Mouse (Mus musculus) frontal cortex, postnatal 25 days (tissue): ENCODE measurements around the gene Kcnk5.

ENCODE experiments used
- DNase-seq, 2 experiments: peaks; one replicate each; pipeline ENCODE4 v3.0.0; 2022; ENCODE audit warnings: low spot score in 2 of 2

Kcnk5 gene

DNA sequence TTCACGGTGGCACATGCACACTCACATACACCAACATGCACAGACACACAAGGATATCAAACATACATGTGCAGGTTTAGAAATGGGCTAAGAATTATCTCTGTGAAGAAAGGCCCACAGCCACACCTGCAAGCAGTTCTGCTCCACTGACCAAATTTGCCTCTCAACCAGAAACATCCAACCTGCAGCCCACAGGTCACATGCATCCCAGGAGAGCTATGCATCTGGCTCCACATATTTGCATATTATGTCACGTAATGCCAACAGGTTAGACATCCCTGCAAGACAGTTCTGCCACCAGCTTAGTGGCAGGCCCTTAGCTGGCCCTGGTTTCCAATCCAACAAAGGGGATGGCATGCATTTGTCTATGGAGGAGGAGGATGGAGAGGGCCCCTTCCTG is 13.6 kb downstream of the Kcnk5 start:
- no peak for DNase-seq

DNA sequence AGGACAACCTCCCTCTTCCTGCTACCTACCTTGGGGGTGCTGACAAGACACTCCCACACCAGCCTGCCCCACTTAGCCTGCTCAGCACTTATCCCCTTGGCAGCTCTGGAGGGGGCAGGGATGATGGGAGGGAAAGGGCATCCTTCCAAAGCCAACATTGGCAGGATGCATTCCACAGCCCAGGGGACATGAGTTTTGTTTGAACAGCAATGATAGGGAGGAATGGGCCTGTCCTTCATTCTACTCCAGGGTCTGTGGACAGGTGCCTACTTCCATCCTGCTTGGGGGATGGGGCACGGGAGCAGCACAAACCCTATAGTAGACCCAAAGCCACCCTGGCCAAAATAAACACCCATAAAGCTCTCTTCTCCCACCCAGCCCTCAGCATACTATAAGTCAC is 16.2 kb downstream of the Kcnk5 start:
- DNase-seq: no peak

DNA sequence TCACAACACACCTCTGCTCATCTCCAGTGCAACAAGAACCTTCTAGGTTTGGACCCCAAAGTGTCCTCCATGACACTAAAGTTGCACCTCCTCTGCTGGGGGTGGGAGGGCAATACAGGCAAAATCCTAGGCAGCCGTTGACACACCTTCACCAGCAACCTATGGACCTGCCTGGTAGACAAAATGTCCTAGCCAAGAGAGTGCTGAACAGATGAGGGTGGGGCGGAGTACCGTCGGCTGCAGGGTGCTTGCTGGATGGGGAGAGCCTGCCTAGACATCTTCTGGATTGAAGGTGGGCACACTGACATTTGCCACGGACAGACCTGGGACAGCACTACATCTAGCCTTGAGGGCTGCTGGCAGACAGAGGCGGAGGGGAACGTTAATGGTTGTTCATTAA is 17.2 kb downstream of the Kcnk5 start:
- no peak for DNase-seq

DNA sequence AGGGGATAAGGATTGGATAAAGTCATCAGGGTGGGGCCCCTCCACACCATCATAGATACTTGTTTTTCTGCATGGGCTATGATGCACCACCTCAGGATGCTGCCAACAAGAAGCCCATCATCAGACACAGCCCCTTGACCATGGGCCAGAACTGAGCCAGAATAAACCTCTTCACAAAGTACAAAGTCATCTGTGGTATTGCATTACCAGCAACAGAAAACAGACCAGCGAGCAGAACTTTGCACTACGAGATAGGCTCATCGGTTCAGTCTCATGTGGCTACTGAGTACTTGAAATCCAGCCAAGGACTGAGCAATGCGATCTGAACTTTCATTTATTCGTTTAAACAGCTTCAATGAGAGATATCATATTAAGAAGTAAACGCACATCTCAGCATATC is 18.9 kb downstream of the Kcnk5 start:
- DNase-seq: no peak

DNA sequence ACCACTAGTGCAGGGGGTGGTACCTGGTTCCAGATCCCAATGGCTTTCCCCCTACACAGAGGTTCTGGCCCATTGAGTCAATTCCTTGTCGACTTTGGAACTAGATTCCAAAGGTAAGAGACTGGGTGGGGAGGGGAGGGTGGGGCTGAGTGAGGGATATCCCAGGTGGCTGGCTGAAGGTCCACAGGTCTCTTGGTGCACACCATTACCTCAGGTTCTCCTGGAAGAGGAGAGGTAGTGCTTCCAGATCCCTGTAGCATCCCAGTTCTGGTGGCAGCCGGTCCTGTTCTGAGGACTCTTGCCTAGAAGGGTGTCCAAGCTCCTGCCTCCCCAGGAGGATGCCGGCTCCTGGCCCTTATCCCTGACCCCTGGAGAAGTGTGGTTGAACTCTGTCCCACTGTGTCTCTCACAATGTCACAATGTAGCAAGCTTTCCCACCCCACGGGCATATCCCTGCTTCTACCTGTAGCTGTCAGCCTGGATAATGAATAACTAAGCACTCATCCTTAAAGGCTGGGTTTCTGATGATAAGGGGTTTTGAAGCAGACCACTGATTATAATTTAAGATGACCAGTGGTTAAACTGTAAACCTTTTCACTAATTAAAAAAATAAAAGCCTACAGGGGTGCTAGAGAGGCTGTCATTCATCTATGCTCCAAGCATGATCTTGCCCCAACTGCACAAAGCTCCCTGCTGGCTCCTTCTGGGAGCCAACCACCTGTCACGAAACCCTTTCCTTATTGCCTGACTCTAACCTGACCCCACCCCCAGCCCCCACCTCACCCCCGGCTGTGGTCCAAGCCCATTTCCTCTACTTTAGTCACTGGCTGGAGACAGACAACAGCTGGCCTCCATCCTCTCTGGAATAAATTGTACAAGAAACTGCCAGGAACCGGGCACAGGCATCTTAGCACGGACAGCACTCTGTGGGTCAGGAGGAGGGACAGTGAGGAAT is 22.6 kb downstream of the Kcnk5 start:
- no peak for DNase-seq

DNA sequence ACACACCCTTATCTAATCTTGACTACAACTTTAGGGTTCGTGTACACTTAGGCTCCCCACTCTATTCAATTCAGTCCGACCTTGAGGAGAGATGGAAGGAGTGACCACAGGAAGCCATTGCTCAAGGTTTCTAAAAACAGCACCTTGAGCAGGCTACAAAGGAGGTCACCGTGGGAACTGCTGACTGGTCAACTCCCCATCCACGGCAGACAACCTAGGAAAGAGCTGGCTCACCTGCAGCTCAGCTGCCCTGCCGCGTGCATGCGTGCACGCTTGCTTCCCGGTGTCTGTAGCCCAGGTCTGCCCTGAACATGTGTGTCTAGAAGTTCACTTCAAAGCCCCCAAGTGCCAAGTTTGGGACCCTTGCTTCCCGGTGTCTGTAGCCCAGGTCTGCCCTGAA is 24.0 kb downstream of the Kcnk5 start:
- no peak for DNase-seq

DNA sequence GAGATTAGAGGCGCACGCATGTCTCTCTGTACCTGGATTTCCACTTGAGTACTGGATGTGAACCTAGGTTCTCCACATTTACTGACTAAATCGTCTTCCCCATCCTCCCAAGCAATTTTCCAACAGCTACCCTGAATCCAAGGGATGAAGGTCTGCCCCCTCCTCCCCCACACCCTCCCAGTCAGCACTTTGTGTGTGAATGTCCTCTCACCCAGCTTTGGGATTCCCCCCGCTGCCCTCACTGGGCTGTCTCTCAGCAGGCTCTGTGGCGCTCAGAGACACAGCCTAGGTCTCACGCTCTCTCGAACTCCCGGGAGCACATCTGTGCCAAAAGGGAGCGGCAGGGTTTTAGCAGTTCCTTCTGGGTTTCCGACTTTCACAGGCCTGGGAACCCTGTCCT is 25.9 kb downstream of the Kcnk5 start:
- DNase-seq: no peak

DNA sequence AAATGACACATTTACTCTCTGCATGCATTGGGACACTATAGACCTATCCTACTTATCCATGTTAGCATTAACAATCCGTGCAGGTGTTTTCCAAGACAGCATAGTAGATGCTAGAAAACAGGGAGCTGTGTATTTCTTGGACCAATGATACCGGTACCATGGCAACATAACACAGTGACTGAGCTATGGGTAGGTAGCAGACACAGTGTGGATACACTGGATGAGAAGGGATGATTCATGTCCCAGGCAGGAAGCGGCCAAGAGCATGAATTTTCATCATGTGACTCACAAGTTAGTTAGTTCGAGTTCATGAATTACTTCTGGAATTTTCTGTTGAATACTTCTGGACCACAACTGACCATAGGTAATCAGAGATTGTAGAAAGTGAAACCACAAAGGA is 26.7 kb downstream of the Kcnk5 start:
- DNase-seq: no peak

DNA sequence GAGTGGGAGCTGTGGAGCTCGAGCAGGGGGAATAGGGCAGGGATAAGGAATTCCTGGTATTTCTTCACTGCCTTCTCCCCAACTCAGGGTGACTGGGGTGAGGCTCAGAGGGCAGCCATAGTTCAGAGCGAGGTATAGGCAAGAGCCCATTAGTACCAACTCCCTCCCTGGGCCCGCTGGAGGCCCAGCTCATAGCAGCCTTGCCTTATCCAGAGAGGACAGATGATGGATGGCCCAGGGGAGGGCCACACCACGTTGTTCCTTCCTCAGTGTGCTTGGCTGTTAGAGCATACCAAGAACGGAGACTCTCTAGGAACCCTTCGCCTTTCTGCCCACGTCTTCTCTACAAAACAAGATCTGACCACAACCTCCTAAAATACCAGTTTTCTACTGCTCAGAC is 27.4 kb downstream of the Kcnk5 start:
- no peak for DNase-seq

DNA sequence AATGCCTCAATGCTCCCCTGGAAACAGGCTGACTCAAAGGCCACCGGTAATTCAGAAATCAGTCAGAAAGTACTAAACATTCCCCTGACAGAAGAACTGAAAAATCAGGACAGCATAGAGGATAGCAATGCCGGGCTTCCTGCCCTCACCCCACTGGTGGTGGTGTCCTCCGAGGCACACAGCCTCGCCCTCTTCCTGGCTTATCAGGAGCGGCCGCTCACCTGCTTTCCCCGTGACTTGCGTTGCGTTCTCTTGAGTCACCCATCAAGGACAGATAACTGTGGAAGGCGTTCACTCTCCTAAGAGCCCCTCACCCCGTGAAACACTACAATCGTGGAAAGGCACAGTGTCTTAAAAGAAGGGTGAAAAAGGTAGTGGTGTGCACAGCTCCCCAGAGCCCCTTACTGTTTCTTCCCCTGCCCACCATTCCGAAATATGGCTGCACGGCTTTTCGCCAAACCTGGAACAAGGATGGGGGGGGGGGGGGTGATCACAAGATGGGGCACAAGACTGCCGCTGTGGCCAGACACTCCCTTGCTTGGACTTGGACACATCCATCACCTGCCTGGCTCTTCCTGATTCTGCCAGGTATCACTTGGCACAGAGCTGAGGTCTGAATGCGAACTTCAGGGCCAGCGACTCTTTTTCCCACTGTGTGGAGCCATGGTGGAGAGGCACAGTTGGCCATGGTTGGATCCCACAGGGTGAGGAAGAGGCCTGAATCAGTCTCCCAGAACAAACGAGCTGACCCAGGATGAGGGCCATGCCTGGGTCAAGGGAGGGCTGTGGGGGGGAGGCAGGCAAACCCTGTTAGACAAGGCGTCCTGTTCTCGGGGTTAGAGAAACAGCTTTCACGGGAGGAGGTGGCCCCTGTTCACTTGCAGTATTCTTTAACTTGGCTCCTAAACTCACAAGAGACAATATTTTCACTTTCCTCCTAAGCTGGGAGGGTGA is 32.2 kb downstream of the Kcnk5 start:
- no peak for DNase-seq

DNA sequence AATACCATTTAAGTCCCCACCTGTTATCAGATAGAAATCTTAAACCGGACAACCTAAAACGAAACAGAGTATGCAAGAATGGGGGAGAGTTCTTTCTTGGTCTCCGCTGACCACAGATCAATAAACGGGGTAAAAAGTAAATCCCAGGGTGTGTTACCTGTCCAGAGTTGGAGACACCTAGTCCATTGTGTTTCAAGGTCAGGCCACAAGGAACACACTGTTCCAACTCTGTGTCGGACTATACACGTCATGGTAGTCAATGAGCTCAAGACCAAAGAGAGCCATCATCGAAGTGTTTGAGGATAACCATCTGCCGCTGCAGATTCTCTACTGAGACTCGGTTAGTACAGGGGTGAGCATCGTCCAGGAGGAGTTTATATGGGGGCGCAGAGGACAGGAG is 33.1 kb downstream of the Kcnk5 start:
- DNase-seq: no peak

DNA sequence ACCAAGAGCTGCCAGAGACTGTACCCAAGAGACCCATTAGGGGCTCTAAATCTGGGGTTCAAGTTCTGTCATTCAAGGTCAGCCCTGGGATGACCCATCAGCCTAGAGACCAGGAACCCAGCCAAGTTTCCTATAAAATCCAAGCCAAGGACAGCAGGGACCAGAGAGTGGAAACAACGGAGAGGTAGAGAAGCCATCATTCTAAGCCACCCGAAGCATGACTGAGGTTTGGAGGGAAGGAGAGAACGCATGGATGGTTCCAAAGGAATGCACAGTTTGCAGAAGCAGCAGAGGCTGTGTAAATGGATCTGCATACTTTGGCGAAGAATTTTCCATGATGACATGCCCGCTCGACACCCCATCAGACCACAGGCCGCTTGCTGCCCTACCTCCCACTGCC is 33.8 kb downstream of the Kcnk5 start:
- no peak for DNase-seq

DNA sequence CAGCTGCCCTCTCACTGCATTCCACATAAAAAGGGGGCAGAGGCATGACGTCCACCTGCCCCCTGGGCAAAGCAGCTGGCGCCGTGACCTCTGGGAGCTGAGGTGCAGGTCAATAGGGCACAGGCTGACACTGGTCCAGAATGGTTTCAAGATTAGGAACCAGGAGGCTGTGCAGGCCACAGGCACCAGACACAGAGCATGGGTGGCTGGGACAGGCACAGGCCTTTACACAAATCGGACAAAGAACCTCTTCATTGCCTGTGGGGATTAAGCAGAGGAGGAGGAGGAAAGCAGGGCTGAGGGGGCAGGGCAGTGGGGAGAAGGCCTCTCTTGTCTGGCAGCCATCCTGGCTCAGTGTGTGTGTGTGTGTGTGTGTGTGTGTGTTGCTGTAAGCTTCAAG is 37.5 kb downstream of the Kcnk5 start:
- DNase-seq: no peak

DNA sequence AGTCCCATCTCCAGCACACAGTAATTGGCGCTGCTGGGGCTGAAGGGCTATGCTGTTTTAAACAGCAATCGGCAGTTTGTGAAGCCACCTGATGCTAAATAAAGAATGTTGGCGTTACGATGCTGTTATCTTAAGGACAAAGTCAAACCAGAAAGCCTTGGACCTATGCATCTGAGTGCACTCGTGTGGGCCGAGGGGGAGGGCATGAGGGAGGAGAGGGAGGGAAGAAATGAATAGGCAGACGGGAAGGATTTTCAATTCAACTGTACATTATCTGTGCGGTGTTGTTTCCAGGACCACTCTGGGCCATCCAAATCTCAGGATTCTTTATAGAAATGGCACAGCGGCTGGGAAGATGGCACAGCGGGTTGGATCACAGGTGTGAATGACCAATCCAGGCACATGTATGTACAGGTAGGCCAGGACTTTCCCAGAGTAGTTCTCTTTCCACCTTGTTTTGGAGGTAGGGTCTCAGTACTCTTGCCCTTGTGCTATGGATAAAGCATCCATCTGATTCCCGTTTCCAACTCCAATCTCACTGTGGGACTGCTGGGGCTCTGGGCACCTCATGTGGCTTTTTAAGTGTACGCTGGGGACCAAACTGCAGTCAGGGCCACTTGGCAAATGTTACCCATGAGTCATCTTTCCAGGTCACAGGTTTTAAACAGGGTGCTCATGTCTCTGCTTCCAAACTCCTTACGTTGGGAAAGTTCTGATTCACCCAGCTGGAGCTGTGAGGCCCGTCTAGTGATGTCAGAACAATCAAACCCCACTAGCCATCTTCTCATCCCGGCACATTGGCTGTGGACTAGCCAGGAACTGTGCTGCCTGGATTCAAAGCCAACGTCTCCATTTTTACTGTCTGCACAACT is 42.9 kb downstream of the Kcnk5 start, which contains the start of gene Saysd1:
Gene Saysd1, minus strand, starts transcription at position 51 of the 872 bp plus-strand sequence.
- no peak for DNase-seq

DNA sequence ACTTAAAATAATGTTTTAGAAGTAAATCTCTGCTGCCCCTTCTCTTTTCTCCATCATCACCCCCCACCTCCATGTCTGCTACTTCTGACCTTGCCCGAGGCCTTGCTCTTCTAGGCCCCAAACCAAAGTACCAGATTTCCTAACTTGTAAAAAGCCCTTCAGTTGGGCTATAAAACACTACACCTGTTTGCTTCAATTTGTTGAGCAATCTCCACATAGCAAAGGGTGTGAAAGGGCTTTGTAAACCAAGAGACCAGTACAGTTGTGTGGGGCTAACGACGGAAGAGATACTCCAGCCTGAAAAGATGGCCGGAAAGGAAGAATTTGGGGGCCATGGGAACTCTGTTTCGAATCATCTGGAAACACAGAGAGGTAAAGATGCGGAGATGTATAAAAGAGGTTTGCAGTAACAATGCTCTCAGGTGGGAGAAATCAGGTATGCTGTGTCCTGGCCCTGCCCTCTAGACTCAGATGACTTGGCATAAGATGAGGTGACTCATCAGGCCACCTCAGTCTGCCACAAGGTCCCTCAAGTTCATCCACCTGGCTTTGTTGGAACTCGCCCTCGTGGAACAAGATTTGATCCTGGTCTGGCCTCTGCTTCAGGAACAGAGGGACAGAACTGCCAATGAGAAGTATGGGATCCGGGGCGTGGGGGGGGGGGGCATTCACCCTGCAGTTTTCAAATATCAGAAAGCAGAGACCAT is 46.5 kb downstream of the Kcnk5 start:
- DNase-seq: no peak

DNA sequence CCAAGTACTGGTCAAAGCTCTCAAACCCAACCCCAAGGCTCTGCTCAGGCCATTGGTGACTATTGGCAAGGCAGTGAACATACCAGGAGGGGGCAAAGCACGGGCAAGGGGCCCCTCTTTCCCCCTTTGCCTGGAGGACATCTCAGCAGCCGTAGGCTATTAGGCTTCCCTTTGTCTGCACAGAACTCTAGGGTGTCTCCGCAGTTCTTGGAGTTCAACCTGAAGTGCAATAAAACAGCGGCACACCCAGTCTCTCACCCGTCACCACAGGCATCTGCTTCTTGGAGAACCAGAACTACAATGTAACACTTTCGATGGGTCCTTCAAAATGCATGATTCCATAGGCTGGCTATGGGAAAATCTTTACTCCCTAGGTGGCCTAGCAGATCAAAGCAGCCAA is 53.4 kb downstream of the Kcnk5 start:
- no peak for DNase-seq

DNA sequence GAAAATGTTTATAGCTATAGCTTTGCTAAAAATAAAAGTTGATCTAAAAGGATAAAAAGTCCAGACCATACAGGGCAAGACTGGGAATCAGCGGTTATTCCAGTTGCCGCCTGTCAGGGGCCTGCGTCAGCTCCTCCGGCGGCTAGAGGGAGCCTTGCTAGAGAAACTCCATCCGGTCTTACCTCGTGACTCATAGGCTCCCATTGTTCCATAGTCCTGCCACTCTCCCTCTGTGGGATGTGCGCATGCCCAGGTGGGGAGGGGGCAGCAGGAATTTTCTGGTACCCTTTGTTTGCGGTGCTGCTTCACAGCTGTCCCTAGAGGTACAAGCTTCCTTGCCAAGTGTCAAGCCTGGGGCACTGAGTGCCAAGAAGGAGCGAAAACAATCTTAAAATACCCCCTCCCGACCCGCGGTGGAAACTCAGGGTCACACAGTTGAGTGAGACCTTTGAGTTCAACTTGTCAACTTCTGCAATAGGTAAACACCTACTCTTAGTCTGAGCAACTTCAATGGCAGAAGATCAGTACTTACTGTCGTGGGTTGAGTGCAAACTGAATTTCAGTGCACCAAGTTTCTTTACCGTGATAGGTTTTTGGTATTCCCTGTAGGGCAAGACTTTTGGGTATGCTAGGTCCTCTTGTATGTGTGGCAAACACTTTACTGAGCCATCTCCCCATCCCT is 54.1 kb downstream of the Kcnk5 start:
- no peak for DNase-seq

DNA sequence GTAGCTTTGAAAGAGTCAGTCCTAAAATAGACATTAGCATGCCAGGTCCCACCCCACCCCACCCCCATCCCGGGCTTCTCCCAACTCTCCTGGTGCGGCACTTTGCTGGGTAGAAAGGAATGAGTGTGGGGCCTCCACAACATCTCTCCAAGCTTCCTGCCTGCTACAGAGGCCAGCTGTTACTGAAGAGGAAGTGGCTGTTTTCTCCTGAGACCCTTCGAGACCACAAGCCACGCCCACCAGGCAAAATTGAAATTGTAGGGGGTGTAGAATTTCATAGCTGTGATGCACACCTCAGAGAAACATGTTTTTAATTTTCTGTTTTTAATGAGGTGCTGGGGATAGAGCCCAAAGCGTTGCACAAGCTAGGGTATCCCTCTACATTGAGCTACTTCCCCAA is 60.7 kb downstream of the Kcnk5 start:
- no peak for DNase-seq

DNA sequence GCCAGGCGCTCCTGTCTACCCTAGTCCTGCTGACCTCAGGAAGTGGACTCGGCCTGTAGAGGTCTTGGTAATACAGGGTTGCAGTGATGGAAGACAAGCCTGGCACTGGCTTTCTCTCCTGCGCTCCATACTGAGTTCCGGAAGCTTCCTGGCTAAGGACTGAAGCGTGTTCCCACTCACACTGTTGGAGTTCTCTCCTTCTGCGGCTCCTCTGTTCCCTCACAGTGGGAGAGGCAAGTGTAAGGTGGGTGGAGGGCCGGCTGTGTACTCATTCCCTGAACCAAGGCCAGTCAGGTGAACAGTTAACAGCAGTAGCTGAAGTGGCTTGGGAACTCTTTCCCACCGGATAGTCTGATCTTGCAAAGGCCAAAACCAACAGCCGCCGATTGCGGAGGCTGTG is 61.6 kb downstream of the Kcnk5 start:
- DNase-seq: no peak

DNA sequence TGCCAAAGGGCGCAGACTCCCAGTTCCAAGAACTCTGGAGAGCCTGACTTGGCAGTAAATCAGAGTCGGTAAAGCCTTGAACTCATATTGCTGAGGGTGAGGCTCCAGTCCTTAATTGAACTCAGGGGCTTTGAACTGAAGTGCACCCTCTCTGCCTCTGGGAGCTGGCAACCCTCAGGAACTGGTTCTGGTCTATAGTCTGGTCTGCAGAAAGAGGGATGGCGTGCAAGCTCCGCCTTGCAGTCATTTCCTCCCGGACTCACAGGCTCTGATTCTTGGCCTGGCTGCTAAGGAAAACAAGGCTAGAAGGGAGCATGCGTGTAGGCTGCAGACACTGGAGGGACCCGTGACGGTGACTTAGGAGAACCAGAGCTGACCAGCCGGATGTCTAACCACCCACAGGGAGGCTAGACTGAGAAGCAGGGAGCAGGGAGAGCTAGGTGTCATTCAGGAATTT is 65.4 kb downstream of the Kcnk5 start:
- no peak for DNase-seq
